In genomic region chr2:170134026-170134690, GRCm38 (mm10) we compare ENCODE assay signal across 8 mouse cellular contexts. TPM values are rescaled to one million over a fixed set of nuclear protein-coding genes. Genes with fewer than 3 reads are reported as not detected.
DNase-seq lines count a peak whose midpoint lies in the region; ATAC-seq and TF ChIP-seq lines count a peak whose summit lies in the region.

No protein-coding gene starts in this region.

- DNase-seq in hindbrain, embryonic 10.5 days (ENCODE audit: low spot score), result peak; percentile 21
- DNase-seq in hindbrain, embryonic 11.5 days (ENCODE audit: low spot score), result no peak
- no peak for DNase-seq in ES-E14 (ENCODE audit: low read depth, low spot score)
- DNase-seq in urinary bladder, postnatal 14 days (ENCODE audit: low spot score), result no peak
- no peak for DNase-seq in right cerebral cortex, postnatal 14 days
- DNase-seq in frontal cortex, adult 2 months (ENCODE audit: extremely low spot score in 1 of 2, low spot score in 1 of 2), result no peak

- 9% methylated on average over 12 of the region's 12 CpGs for WGBS in hindbrain, embryonic 10.5 days
- WGBS in hindbrain, embryonic 11.5 days, result 13% methylated on average over 12 of the region's 12 CpGs
- WGBS in forebrain, embryonic 15.5 days, result 12% methylated on average over 12 of the region's 12 CpGs
- whole genome bisulfite sequencing in liver, embryonic 15.5 days (ENCODE audit: insufficient replicate concordance), result 13% methylated on average over 12 of the region's 12 CpGs

- H3K4me3 ChIP-seq in hindbrain, embryonic 10.5 days, result peak overlapping the region; percentile 89
- H3K4me3 ChIP-seq in hindbrain, embryonic 11.5 days (ENCODE audit: low read depth, low read length), result no peak overlapping the region
- H3K4me3 ChIP-seq in ES-E14 (ENCODE audit: insufficient read depth in 1 of 2, low read depth in 1 of 2, low read length in 2 of 2, poor library complexity in 1 of 2, severe bottlenecking in 1 of 2), result peak overlapping the region; percentile 54 to 68
- no peak overlapping the region for H3K4me3 ChIP-seq in forebrain, embryonic 15.5 days
- peak overlapping the region; percentile 97 for H3K4me3 ChIP-seq in liver, embryonic 15.5 days (replicated peaks)

- peaks cover 47% of the 10 kb centered on the region for H3K4me1 ChIP-seq in hindbrain, embryonic 10.5 days (replicated peaks)
- no peaks in the 10 kb centered on the region for H3K4me1 ChIP-seq in hindbrain, embryonic 11.5 days (replicated peaks; ENCODE audit: control insufficient read depth, insufficient read depth, low read length)
- H3K4me1 ChIP-seq in ES-E14 (ENCODE audit: control insufficient read depth in 2 of 2, insufficient read depth in 2 of 2, low read length in 2 of 2, poor library complexity in 1 of 2), result peaks cover 16% of the 10 kb centered on the region in 2 experiments; a peak in 3 of 4 replicates
- H3K4me1 ChIP-seq in forebrain, embryonic 15.5 days, result peaks cover 42% of the 10 kb centered on the region
- peaks cover 83% of the 10 kb centered on the region for H3K4me1 ChIP-seq in liver, embryonic 15.5 days (replicated peaks)

- ATAC-seq in hindbrain, embryonic 11.5 days (ENCODE audit: low FRiP score), result no peak
- no peak for ATAC-seq in forebrain, embryonic 15.5 days (replicated peaks)
- no peak for ATAC-seq in liver, embryonic 15.5 days (ENCODE audit: insufficient read depth)

- in situ Hi-C loops in ES-E14 (cut with MboI; ENCODE audit: low sequenced_read_pairs in 2 of 2, unreplicated experiment in 2 of 2), result no loop called here

- H3K4me2 ChIP-seq in hindbrain, embryonic 11.5 days (replicated peaks; ENCODE audit: low read depth, low read length), result no peak overlapping the region; the same call in 1 of the 2 replicates
- H3K4me2 ChIP-seq in forebrain, embryonic 15.5 days (replicated peaks), result peak overlapping the region; percentile 46
- H3K4me2 ChIP-seq in liver, embryonic 15.5 days, result peak overlapping the region; percentile 94

- no peaks in the 10 kb centered on the region for H3K9me3 ChIP-seq in hindbrain, embryonic 10.5 days
- H3K9me3 ChIP-seq in hindbrain, embryonic 11.5 days (ENCODE audit: control insufficient read depth, low read length), result no peaks in the 10 kb centered on the region
- H3K9me3 ChIP-seq in ES-E14 (ENCODE audit: control insufficient read depth, insufficient read depth, low read depth, low read length), result no peaks in the 10 kb centered on the region
- no peaks in the 10 kb centered on the region for H3K9me3 ChIP-seq in forebrain, embryonic 15.5 days
- no peaks in the 10 kb centered on the region for H3K9me3 ChIP-seq in liver, embryonic 15.5 days (replicated peaks)

- H3K27me3 ChIP-seq in hindbrain, embryonic 10.5 days (ENCODE audit: insufficient read depth, poor library complexity, severe bottlenecking), result no peaks in the 10 kb centered on the region; the same call in 1 of the 2 replicates
- no peaks in the 10 kb centered on the region for H3K27me3 ChIP-seq in hindbrain, embryonic 11.5 days (ENCODE audit: control insufficient read depth, insufficient read depth, low read length)
- no peaks in the 10 kb centered on the region for H3K27me3 ChIP-seq in forebrain, embryonic 15.5 days
- no peaks in the 10 kb centered on the region for H3K27me3 ChIP-seq in liver, embryonic 15.5 days

- peak overlapping the region; percentile 99 for H3K27ac ChIP-seq in hindbrain, embryonic 10.5 days
- no peak overlapping the region for H3K27ac ChIP-seq in hindbrain, embryonic 11.5 days (ENCODE audit: low read depth, low read length)
- H3K27ac ChIP-seq in ES-E14 (ENCODE audit: insufficient read depth, low read depth, low read length, poor library complexity, severe bottlenecking), result no peak overlapping the region
- H3K27ac ChIP-seq in forebrain, embryonic 15.5 days (replicated peaks), result peak overlapping the region; percentile 72
- H3K27ac ChIP-seq in liver, embryonic 15.5 days (replicated peaks), result peak overlapping the region; percentile 92

- no peaks in the 10 kb centered on the region for H3K36me3 ChIP-seq in hindbrain, embryonic 10.5 days
- H3K36me3 ChIP-seq in hindbrain, embryonic 11.5 days (ENCODE audit: control insufficient read depth, insufficient read depth, low read length), result no peaks in the 10 kb centered on the region
- H3K36me3 ChIP-seq in ES-E14 (ENCODE audit: control insufficient read depth, insufficient read depth, low read length, poor library complexity, severe bottlenecking), result no peaks in the 10 kb centered on the region
- H3K36me3 ChIP-seq in forebrain, embryonic 15.5 days, result no peaks in the 10 kb centered on the region
- H3K36me3 ChIP-seq in liver, embryonic 15.5 days (replicated peaks), result no peaks in the 10 kb centered on the region

- H3K9ac ChIP-seq in hindbrain, embryonic 11.5 days (ENCODE audit: low read depth, low read length), result no peak overlapping the region
- no peak overlapping the region for H3K9ac ChIP-seq in ES-E14 (ENCODE audit: insufficient read depth, low read depth, low read length, poor library complexity, severe bottlenecking)
- H3K9ac ChIP-seq in forebrain, embryonic 15.5 days (replicated peaks), result no peak overlapping the region
- H3K9ac ChIP-seq in liver, embryonic 15.5 days, result peak overlapping the region; percentile 25; the same call in 1 of the 2 replicates

TF ChIP-seq in ES-E14, 5 proteins besides CTCF, POLR2A, EP300 and RAD21:
- no peak for TF ChIP-seq HCFC1 (IDR thresholded peaks at IDR 0.05; ENCODE audit: borderline replicate concordance, insufficient read depth, low read length)
- TF ChIP-seq CHD2 (IDR thresholded peaks at IDR 0.05; ENCODE audit: low read depth, low read length), result no peak
- no peak for TF ChIP-seq ZNF384 (IDR thresholded peaks at IDR 0.05; ENCODE audit: low read depth, low read length)
- TF ChIP-seq ZC3H11A (IDR thresholded peaks at IDR 0.05; ENCODE audit: borderline replicate concordance, low read depth, low read length), result no peak
- no peak for TF ChIP-seq MAFK (IDR thresholded peaks at IDR 0.05; ENCODE audit: insufficient read depth, low read depth, low read length)

RNA-seq across cellular contexts. Expression of gene Zfp217, which starts 13.7 kb away (rescaled TPM):
- polyA plus RNA-seq in hindbrain, embryonic 10.5 days (2016; fragmentation: Nextera tagmentation; extraction: Ambion mirVana), result 3.0 TPM in 2 replicates
- polyA plus RNA-seq in hindbrain, embryonic 11.5 days (2014; fragmentation: Nextera tagmentation; extraction: Ambion mirVana), result 3.2 and 4.8 TPM in 2 replicates
- 23.2 and 28.4 TPM in 2 replicates for total RNA-seq in ES-E14 (2012; rRNA removed)
- 1.4 and 1.9 TPM in 2 replicates for polyA plus RNA-seq in forebrain, embryonic 15.5 days (2015; fragmentation: Nextera tagmentation; extraction: Ambion mirVana)
- polyA plus RNA-seq in liver, embryonic 15.5 days (2015; fragmentation: Nextera tagmentation; extraction: Ambion mirVana), result 3.4 and 4.7 TPM in 2 replicates
- 1.8 and 2.4 TPM in 2 replicates for polyA plus RNA-seq in frontal cortex, adult 2 months (2012; rRNA removed)

Comparison
In these comparisons a context has a peak if more than half of its experiments do, and no peak if none do; other contexts are left out.
1. H3K27ac ChIP-seq: peak in hindbrain, embryonic 10.5 days (single experiment), forebrain, embryonic 15.5 days (single experiment) and liver, embryonic 15.5 days (single experiment); none in hindbrain, embryonic 11.5 days (single experiment) and ES-E14 (single experiment).
2. H3K4me3 ChIP-seq: peak in hindbrain, embryonic 10.5 days (single experiment), ES-E14 (2 of 2) and liver, embryonic 15.5 days (single experiment); none in hindbrain, embryonic 11.5 days (single experiment) and forebrain, embryonic 15.5 days (single experiment).